In genomic region chr16:75343028-75343901, GRCm38 (mm10) we compare ENCODE assay signal across 8 mouse cellular contexts.
A peak's percentile ranks its signal among the peaks of the same experiment; 100 is the strongest.
DNase-seq lines count a peak whose midpoint lies in the region; ATAC-seq and TF ChIP-seq lines count a peak whose summit lies in the region.

No protein-coding gene starts in this region.

- H3K36me3 ChIP-seq in forebrain, embryonic 15.5 days = no peaks in the 10 kb centered on the region

- 0 out of 2 replicates have a peak overlapping the region, but pooled peaks have one; percentile 1 for H3K4me3 ChIP-seq in left cerebral cortex, adult 2 months
- no peak overlapping the region for H3K4me3 ChIP-seq in forebrain, embryonic 15.5 days

- peak; percentile 29; the same call in 1 of the 2 replicates for ATAC-seq in forebrain, embryonic 15.5 days (replicated peaks)

- peak; percentile 83 for TF ChIP-seq CTCF in left cerebral cortex, adult 2 months (IDR thresholded peaks at IDR 0.05)

- H3K9ac ChIP-seq in forebrain, embryonic 15.5 days (replicated peaks) = no peak overlapping the region

- 51% methylated on average over 11 of the region's 11 CpGs for WGBS in forebrain, embryonic 15.5 days

- H3K27me3 ChIP-seq in forebrain, embryonic 15.5 days = no peaks in the 10 kb centered on the region

- no peak for DNase-seq in left cerebral cortex, adult 2 months (ENCODE audit: extremely low spot score in 1 of 2, low spot score in 2 of 2)
- DNase-seq in left cerebral cortex, postnatal 36 days (ENCODE audit: low spot score in 2 of 2) = no peak
- DNase-seq in brain, adult 2 months (ENCODE audit: low read depth, low spot score) = peak; percentile 45
- DNase-seq in mesoderm, embryonic 11.5 days (ENCODE audit: low read depth, low spot score) = peak; percentile 28
- no peak for DNase-seq in gastrocnemius, postnatal 36 days
- DNase-seq in spleen, postnatal 10 days (ENCODE audit: low spot score in 2 of 2) = no peak
- no peak for DNase-seq in lung, postnatal 25 days (ENCODE audit: low spot score)

- no peaks in the 10 kb centered on the region for H3K9me3 ChIP-seq in forebrain, embryonic 15.5 days

- intact Hi-C loops in left cerebral cortex, adult 2 months (cut with DNase I) = loop anchor here (2.0 to 10.0 kb wide), 3 partner anchors 188 to 1552 kb away; no protein-coding TSS in a partner anchor
- intact Hi-C loops in left cerebral cortex, postnatal 36 days (cut with DNase I) = loop anchor here (5.0 kb wide), 2 partner anchors 189 to 1554 kb away; no protein-coding TSS in a partner anchor
- intact Hi-C loops in gastrocnemius, postnatal 36 days (cut with DNase I) = no loop called here

- H3K4me1 ChIP-seq in forebrain, embryonic 15.5 days = no peaks in the 10 kb centered on the region

- no peak overlapping the region for H3K27ac ChIP-seq in left cerebral cortex, adult 2 months
- no peak overlapping the region for H3K27ac ChIP-seq in forebrain, embryonic 15.5 days (replicated peaks)

- H3K4me2 ChIP-seq in forebrain, embryonic 15.5 days (replicated peaks) = no peak overlapping the region

Comparison
In these comparisons a context has a peak if more than half of its experiments do, and no peak if none do; other contexts are left out.
1. DNase-seq: peak in brain, adult 2 months (single experiment) and mesoderm, embryonic 11.5 days (single experiment); none in left cerebral cortex, adult 2 months (0 of 2), left cerebral cortex, postnatal 36 days (0 of 2), gastrocnemius, postnatal 36 days (0 of 2), spleen, postnatal 10 days (0 of 2) and lung, postnatal 25 days (single experiment).